Mouse (Mus musculus) midbrain, postnatal 0 days (tissue): ENCODE results near the gene Ang6. TPM values are rescaled to one million over a fixed set of nuclear protein-coding genes. Genes with fewer than 3 reads are reported as not detected.
"Not testable (repeated sequence)": the region's sequence is repeated elsewhere in the genome, so short reads cannot be mapped to it uniquely, and the experiment has no call there.

Experiments used
- ATAC-seq: fragments of 200-750 bp; cut with Nextera tagmentation; 2 replicates; pipeline ENCODE4 v1.8.0; 2017; ENCODE audit warnings: moderate number of reproducible peaks, mild to moderate bottlenecking, moderate TSS enrichment, moderate library complexity; ENCODE audit not compliant: low FRiP score
- DNase-seq: peaks from one replicate; pipeline ENCODE4 v3.0.0-alpha.2; 2015; ENCODE audit warnings: low spot score
- H3K27ac ChIP-seq: fragments of 300-500 bp; sonication (generic); 2 replicates; pipeline ENCODE4 v1.5.1; 2014; ENCODE audit warnings: low read depth, mild to moderate bottlenecking, low read length, mixed read lengths
- H3K27me3 ChIP-seq: fragments of 300-500 bp; sonication (generic); 2 replicates; pipeline ENCODE4 v1.6.1; 2014; ENCODE audit warnings: low read length, control low read depth, mixed read lengths; ENCODE audit not compliant: insufficient read depth
- H3K36me3 ChIP-seq: fragments of 300-500 bp; sonication (generic); 2 replicates; pipeline ENCODE4 v1.6.1; 2014; ENCODE audit warnings: low read length, control low read depth, mixed read lengths; ENCODE audit not compliant: insufficient read depth
- H3K4me1 ChIP-seq: fragments of 300-500 bp; sonication (generic); 2 replicates; pipeline ENCODE4 v1.6.1; 2014; ENCODE audit warnings: mild to moderate bottlenecking, control low read depth, antibody characterized with exemption, low read length, mixed read lengths; ENCODE audit not compliant: insufficient read depth
- H3K4me2 ChIP-seq: fragments of 300-500 bp; sonication (generic); 2 replicates; pipeline ENCODE4 v1.6.1; 2014; ENCODE audit warnings: low read depth, mild to moderate bottlenecking, low read length, mixed read lengths; ENCODE audit not compliant: poor library complexity, severe bottlenecking
- H3K4me3 ChIP-seq: fragments of 300-500 bp; sonication (generic); 2 replicates; pipeline ENCODE4 v1.5.1; 2014; ENCODE audit warnings: low read depth, mild to moderate bottlenecking, low read length, moderate library complexity
- H3K9ac ChIP-seq: fragments of 300-500 bp; sonication (generic); replicated peaks from 2 replicates; pipeline ENCODE4 v1.6.1; 2014; ENCODE audit warnings: mild to moderate bottlenecking, low read length, moderate library complexity, mixed read lengths; ENCODE audit not compliant: poor library complexity, severe bottlenecking
- H3K9me3 ChIP-seq: fragments of 300-500 bp; sonication (generic); 2 replicates; pipeline ENCODE4 v1.6.1; 2016; ENCODE audit warnings: low read length, control low read depth
- CTCF ChIP-seq: IDR thresholded peaks from 2 replicates; pipeline ENCODE4 v1.5.1; 2016; ENCODE audit warnings: antibody characterized with exemption, mild to moderate bottlenecking
- WGBS: fragments of 180-500 bp; shearing (Covaris S2); extraction: QIAGEN DNeasy Blood & Tissue Kit; methylation state at CpG from one replicate; pipeline ENCODE4 v1.1.7; 2014; 5-methylcytosine and 5-hydroxymethylcytosine counted together
- polyA plus RNA-seq: library from polyadenylated mRNA; unstranded; fragments of >200 nt; fragmentation: Nextera tagmentation; extraction: Ambion mirVana; gene quantifications from 2 replicates; pipeline ENCODE4 v1.2.1, GENCODE M21; 2015
- total RNA-seq: library from RNA; depleted of rRNA; stranded (reverse); fragments of >200 nt; gene quantifications from 2 replicates; pipeline ENCODE4 v1.2.3, GENCODE M21; 2014

Gene Ang6
- total and polyA plus RNA-seq, 2 experiments from 2014 or later = not detected

- WGBS = 19% methylated on average over 5 of the region's 5 CpGs
- ATAC-seq = 0 out of 2 replicates have a peak, but pooled peaks have one; percentile 24
These were observed 14.7 kb downstream of the Ang6 start for GRCm38 (mm10) chr14:43987404-43987803.

GRCm38 (mm10) chr14:43986147-43986546 lies 15.9 kb downstream of the Ang6 start:
- Histone ChIP-seq H3K4me2 (no peak overlapping the region), H3K4me1 (no peaks in the 10 kb centered on the region), H3K27me3 (no peaks in the 10 kb centered on the region), H3K9ac (no peak overlapping the region), H3K9me3 (no peaks in the 10 kb centered on the region), H3K27ac (no peak overlapping the region), H3K36me3 (no peaks in the 10 kb centered on the region), H3K4me3 (no peak overlapping the region)
- no peak for ATAC-seq
- WGBS = 93% methylated on average over 2 of the region's 2 CpGs
- no peak for DNase-seq
- TF ChIP-seq CTCF = no peak

More at GRCm38 (mm10) chr14:43987404-43987803, 14.7 kb downstream of the Ang6 start:
- H3K27ac ChIP-seq, H3K27me3 ChIP-seq, H3K36me3 ChIP-seq, H3K4me2 ChIP-seq, H3K9ac ChIP-seq, H3K4me3 ChIP-seq, H3K9me3 ChIP-seq, H3K4me1 ChIP-seq: not testable (repeated sequence)
- peak; percentile 69 for TF ChIP-seq CTCF
- peak; percentile 52 for DNase-seq

- 0 out of 2 replicates have a peak, but pooled peaks have one; percentile 65 for ATAC-seq
- 0% methylated on average over 3 of the region's 4 CpGs for WGBS
- H3K9me3 ChIP-seq = no peaks in the 10 kb centered on the region
These were observed 18.2 kb downstream of the Ang6 start for GRCm38 (mm10) chr14:43983897-43984296.

GRCm38 (mm10) chr14:43983454-43983853 lies 18.6 kb downstream of the Ang6 start:
- WGBS = 68% methylated on average over 4 of the region's 4 CpGs

More at GRCm38 (mm10) chr14:43983897-43984296, 18.2 kb downstream of the Ang6 start:
- no peaks in the 10 kb centered on the region for H3K27me3 ChIP-seq
- no peaks in the 10 kb centered on the region for H3K36me3 ChIP-seq
- H3K4me1 ChIP-seq = no peaks in the 10 kb centered on the region
- DNase-seq = peak; percentile 34
- H3K27ac ChIP-seq = no peak overlapping the region
- H3K4me3 ChIP-seq = no peak overlapping the region
- no peak overlapping the region for H3K4me2 ChIP-seq
- TF ChIP-seq CTCF = peak; percentile 68
- H3K9ac ChIP-seq = no peak overlapping the region

GRCm38 (mm10) chr14:43956769-43957168 lies 45.3 kb downstream of the Ang6 start, which contains the start of gene Ang5:
TSS of gene Ang5 (plus strand) at chr14:43957069.
- H3K9me3 ChIP-seq, DNase-seq, H3K9ac ChIP-seq, ATAC-seq, H3K4me3 ChIP-seq, H3K27ac ChIP-seq, H3K27me3 ChIP-seq, H3K4me1 ChIP-seq, H3K36me3 ChIP-seq, H3K4me2 ChIP-seq: not testable (repeated sequence)
- WGBS = no CpG with 5 or more reads among the region's 2 CpGs

More at GRCm38 (mm10) chr14:43983454-43983853, 18.6 kb downstream of the Ang6 start:
- Histone ChIP-seq H3K27me3 (no peaks in the 10 kb centered on the region), H3K9me3 (no peaks in the 10 kb centered on the region), H3K4me1 (no peaks in the 10 kb centered on the region), H3K4me2 (no peak overlapping the region), H3K36me3 (no peaks in the 10 kb centered on the region), H3K9ac (no peak overlapping the region), H3K4me3 (no peak overlapping the region), H3K27ac (no peak overlapping the region)
- DNase-seq (no peak), ATAC-seq (no peak)
- TF ChIP-seq CTCF = no peak

- not testable (repeated sequence) for H3K4me3 ChIP-seq, ATAC-seq, H3K9ac ChIP-seq, H3K36me3 ChIP-seq, H3K27me3 ChIP-seq, H3K4me2 ChIP-seq, DNase-seq, H3K27ac ChIP-seq, H3K4me1 ChIP-seq, H3K9me3 ChIP-seq
- WGBS = no CpG with 5 or more reads among the region's 1 CpGs
These were observed 47.0 kb downstream of the Ang6 start for GRCm38 (mm10) chr14:43955074-43955473.

GRCm38 (mm10) chr14:43953382-43953781 lies 48.7 kb downstream of the Ang6 start:
- DNase-seq, H3K4me3 ChIP-seq, H3K27me3 ChIP-seq, ATAC-seq, H3K9me3 ChIP-seq, H3K4me1 ChIP-seq, H3K9ac ChIP-seq, H3K4me2 ChIP-seq, H3K27ac ChIP-seq, H3K36me3 ChIP-seq: not testable (repeated sequence)
- 42% methylated on average over 1 of the region's 2 CpGs for WGBS
